Comparison of ENCODE assay signal across 30 mouse cellular contexts in genomic region chr3:94383476-94383875, GRCm38 (mm10). TPM values are rescaled to one million over a fixed set of nuclear protein-coding genes. Genes with fewer than 3 reads are reported as not detected.
DNase-seq lines count a peak whose midpoint lies in the region; ATAC-seq lines count a peak whose summit lies in the region.
"Had no signal": no experiment of that assay in that cellular context is flagged by ENCODE, and none has a peak within 500 bp of the region (broad histone marks: within the 10 kb centered on the region; RNA-seq: fewer than 3 reads in every experiment).

No protein-coding gene starts in this region.

- no peaks in the 10 kb centered on the region for H3K9me3 ChIP-seq in forebrain, embryonic 12.5 days
- H3K9me3 ChIP-seq: embryonic facial prominence, embryonic 15.5 days; forebrain, embryonic 10.5 days; forebrain, embryonic 15.5 days; hindbrain, embryonic 12.5 days had no signal

- H3K27me3 ChIP-seq in forebrain, embryonic 12.5 days: no peaks in the 10 kb centered on the region
- H3K27me3 ChIP-seq: embryonic facial prominence, embryonic 15.5 days; forebrain, embryonic 15.5 days; hindbrain, embryonic 12.5 days; Patski had no signal

- H3K4me1 ChIP-seq in forebrain, embryonic 12.5 days: peaks cover 5% of the 10 kb centered on the region; the same call in 1 of the 2 replicates
- H3K4me1 ChIP-seq: forebrain, embryonic 15.5 days had no signal

- H3K9ac ChIP-seq in forebrain, embryonic 12.5 days: no peak overlapping the region
- H3K9ac ChIP-seq: embryonic facial prominence, embryonic 15.5 days; forebrain, embryonic 15.5 days; hindbrain, embryonic 12.5 days had no signal

- DNase-seq in adrenal gland, postnatal 10 days: peak; percentile 35
- no peak for DNase-seq in adrenal gland, postnatal 4 days (ENCODE audit: low spot score in 2 of 2)
- DNase-seq in kidney, postnatal 25 days: peak; percentile 20 to 55
- DNase-seq in kidney, adult 8-10 months: no peak
- peak; percentile 40 to 43 for DNase-seq in thymus, postnatal 10 days (ENCODE audit: low spot score in 2 of 2)
- no peak for DNase-seq in thymus, postnatal 0 days (ENCODE audit: low spot score)
- peak; percentile 64 for DNase-seq in thymus, postnatal 4 days
- DNase-seq: cerebellum, adult 8-10 months; cerebellum, postnatal 14 days; embryo, embryonic 11 days; gastrocnemius, postnatal 36 days; heart, adult 11 months; heart, postnatal 10 days; heart, postnatal 4 days had no signal

- no peak for ATAC-seq in forebrain, embryonic 12.5 days (ENCODE audit: low FRiP score)
- ATAC-seq: activated CD4-positive, CD25-positive, alpha-beta regulatory T cell, adult 4 months; forebrain, embryonic 15.5 days; hindbrain, embryonic 16.5 days; inflammation-experienced regulatory T-cells, adult 6 months; Patski had no signal

- H3K27ac ChIP-seq in forebrain, embryonic 12.5 days: no peak overlapping the region
- H3K27ac ChIP-seq: embryonic facial prominence, embryonic 15.5 days; forebrain, embryonic 10.5 days; forebrain, embryonic 15.5 days; hindbrain, embryonic 12.5 days had no signal

- no peak overlapping the region for H3K4me3 ChIP-seq in forebrain, embryonic 12.5 days (replicated peaks)
- H3K4me3 ChIP-seq: embryonic facial prominence, embryonic 15.5 days; erythroblast, embryonic 14.5 days; forebrain, embryonic 10.5 days; forebrain, embryonic 15.5 days; hindbrain, embryonic 12.5 days had no signal

- H3K36me3 ChIP-seq in forebrain, embryonic 12.5 days (replicated peaks): no peaks in the 10 kb centered on the region
- H3K36me3 ChIP-seq: embryonic facial prominence, embryonic 15.5 days; forebrain, embryonic 10.5 days; forebrain, embryonic 15.5 days; hindbrain, embryonic 12.5 days had no signal

- H3K4me2 ChIP-seq in forebrain, embryonic 12.5 days: no peak overlapping the region
- H3K4me2 ChIP-seq: embryonic facial prominence, embryonic 15.5 days; forebrain, embryonic 15.5 days; hindbrain, embryonic 12.5 days had no signal

- 73% methylated on average over 3 of the region's 3 CpGs for WGBS in forebrain, embryonic 12.5 days

RNA-seq across cellular contexts. Expression of gene Rorc, which starts 10.9 kb away (rescaled TPM):
- total RNA-seq in adrenal gland, postnatal 10 days (2021): 10 to 100 TPM; 28.0 to 35.6 TPM
- total RNA-seq in adrenal gland, postnatal 4 days (2021): 10 to 100 TPM; 17.7 to 18.9 TPM
- 170 and 185 TPM in 2 replicates for polyA plus RNA-seq in thymus, postnatal 0 days (2015; fragmentation: Nextera tagmentation; extraction: Ambion mirVana)
- 1.3 and 2.0 TPM in 2 replicates for polyA plus RNA-seq in forebrain, embryonic 12.5 days (2016; fragmentation: Nextera tagmentation; extraction: Ambion mirVana)
- total RNA-seq: common myeloid progenitor, adult 5-6 weeks; MEL had no signal
- polyA plus RNA-seq: erythroblast, embryonic 14.5 days had no signal

RNA-seq across cellular contexts. Expression of gene Lingo4, which starts 14.8 kb away (rescaled TPM):
- 1 to 10 TPM in 1 of 2 experiments, under 1 TPM in 1; 0.99 to 1.0 TPM for total RNA-seq in adrenal gland, postnatal 10 days (2021)
- total RNA-seq in adrenal gland, postnatal 4 days (2021): 1 to 10 TPM in 1 of 2 experiments, under 1 TPM in 1; 0.78 to 1.3 TPM
- 8.2 and 14.0 TPM in 2 replicates for polyA plus RNA-seq in thymus, postnatal 0 days (2015; fragmentation: Nextera tagmentation; extraction: Ambion mirVana)
- polyA plus RNA-seq in forebrain, embryonic 12.5 days (2016; fragmentation: Nextera tagmentation; extraction: Ambion mirVana): 0.78 and 0.82 TPM in 2 replicates
- total RNA-seq: common myeloid progenitor, adult 5-6 weeks; MEL had no signal
- polyA plus RNA-seq: erythroblast, embryonic 14.5 days had no signal

RNA-seq across cellular contexts. Expression of gene C2cd4d, which starts 21.2 kb away (rescaled TPM):
- total RNA-seq in adrenal gland, postnatal 10 days (2021): under 1 TPM in 1 of 2 experiments, not detected in 1; 0.73 TPM
- under 1 TPM; 0.62 to 0.67 TPM for total RNA-seq in adrenal gland, postnatal 4 days (2021)
- 1.8 and 3.6 TPM in 2 replicates for polyA plus RNA-seq in thymus, postnatal 0 days (2015; fragmentation: Nextera tagmentation; extraction: Ambion mirVana)
- polyA plus RNA-seq in forebrain, embryonic 12.5 days (2016; fragmentation: Nextera tagmentation; extraction: Ambion mirVana): 0.87 and 1.8 TPM in 2 replicates
- total RNA-seq: common myeloid progenitor, adult 5-6 weeks; gastrocnemius, adult 8-10 months; heart, postnatal 4 days; MEL had no signal
- polyA plus RNA-seq: activated CD4-positive, CD25-positive, alpha-beta regulatory T cell, adult 4 months; C2C12; erythroblast, embryonic 14.5 days; inflammation-experienced regulatory T-cells, adult 6 months; Patski had no signal

RNA-seq across cellular contexts. Expression of gene Tdrkh, which starts 29.6 kb away (rescaled TPM):
- 10 to 100 TPM in 1 of 2 experiments, 1 to 10 TPM in 1; 9.7 to 12.1 TPM for total RNA-seq in adrenal gland, postnatal 10 days (2021)
- total RNA-seq in adrenal gland, postnatal 4 days (2021): 10 to 100 TPM; 10.5 to 15.1 TPM
- polyA plus RNA-seq in thymus, postnatal 0 days (2015; fragmentation: Nextera tagmentation; extraction: Ambion mirVana): 34.3 and 39.1 TPM in 2 replicates
- polyA plus RNA-seq in forebrain, embryonic 12.5 days (2016; fragmentation: Nextera tagmentation; extraction: Ambion mirVana): 67.2 and 67.8 TPM in 2 replicates
- total RNA-seq: MEL had no signal

RNA-seq across cellular contexts. Expression of gene Them5, which starts 41.6 kb away (rescaled TPM):
- total RNA-seq in adrenal gland, postnatal 10 days (2021): not detected
- not detected for total RNA-seq in adrenal gland, postnatal 4 days (2021)
- 0.27 and 0.47 TPM in 2 replicates for polyA plus RNA-seq in thymus, postnatal 0 days (2015; fragmentation: Nextera tagmentation; extraction: Ambion mirVana)
- 0.31 and 0.32 TPM in 2 replicates for polyA plus RNA-seq in forebrain, embryonic 12.5 days (2016; fragmentation: Nextera tagmentation; extraction: Ambion mirVana)
- total RNA-seq: common myeloid progenitor, adult 5-6 weeks; gastrocnemius, adult 8-10 months; gastrocnemius, postnatal 36 days; heart, postnatal 10 days; heart, postnatal 4 days; MEL had no signal
- polyA plus RNA-seq: activated CD4-positive, CD25-positive, alpha-beta regulatory T cell, adult 4 months; C2C12; embryonic facial prominence, embryonic 11.5 days; erythroblast, embryonic 14.5 days; forebrain, embryonic 10.5 days; heart, embryonic 14.5 days; hindbrain, embryonic 12.5 days; inflammation-experienced regulatory T-cells, adult 6 months had no signal

Comparison
In these comparisons a context has a peak if more than half of its experiments do, and no peak if none do; other contexts are left out.
1. DNase-seq: peak in adrenal gland, postnatal 10 days (single experiment), kidney, postnatal 25 days (2 of 2), thymus, postnatal 10 days (2 of 2) and thymus, postnatal 4 days (single experiment); none in adrenal gland, postnatal 4 days (0 of 2), kidney, adult 8-10 months (0 of 2) and thymus, postnatal 0 days (single experiment).